Mouse (Mus musculus): Measurements from ENCODE around the gene Hist1h3e. TPM values are rescaled to one million over a fixed set of nuclear protein-coding genes. Genes with fewer than 3 reads are reported as not detected.

Hist1h3e gene
- total RNA-seq, 2 experiments from 2014 or later: 77.0 to 85.3 TPM

GRCm38 (mm10) chr13:23523976-23524375 is 38.2 kb downstream of the Hist1h3e start:
- no peak for DNase-seq (ENCODE audit: low spot score in 2 of 2)

- peak; percentile 68 to 78 for DNase-seq (ENCODE audit: low spot score in 2 of 2)
These were observed 40.5 kb downstream of the Hist1h3e start for GRCm38 (mm10) chr13:23521703-23522102.

- peak; percentile 76 to 78 for DNase-seq (ENCODE audit: low spot score in 2 of 2)
These were observed 42.8 kb downstream of the Hist1h3e start for GRCm38 (mm10) chr13:23519416-23519815.

- DNase-seq (ENCODE audit: low spot score in 2 of 2): peak; percentile 75 to 83
These were observed 43.3 kb downstream of the Hist1h3e start for GRCm38 (mm10) chr13:23518885-23519284.

GRCm38 (mm10) chr13:23518295-23518603 is 43.9 kb downstream of the Hist1h3e start:
- no peak for DNase-seq (ENCODE audit: low spot score in 2 of 2)

GRCm38 (mm10) chr13:23517603-23518294 is 44.4 kb downstream of the Hist1h3e start:
- peak; percentile 87 to 91 for DNase-seq (ENCODE audit: low spot score in 2 of 2)

GRCm38 (mm10) chr13:23516822-23517602 is 45.2 kb downstream of the Hist1h3e start:
- peak; percentile 71 to 83 for DNase-seq (ENCODE audit: low spot score in 2 of 2)

GRCm38 (mm10) chr13:23515826-23516620 is 46.1 kb downstream of the Hist1h3e start:
- DNase-seq (ENCODE audit: low spot score in 2 of 2): no peak

- DNase-seq (ENCODE audit: low spot score in 2 of 2): no peak
These were observed 46.9 kb downstream of the Hist1h3e start for GRCm38 (mm10) chr13:23515281-23515680.

GRCm38 (mm10) chr13:23513517-23513916 is 48.7 kb downstream of the Hist1h3e start:
- no peak for DNase-seq (ENCODE audit: low spot score in 2 of 2)

Small RNA genes lying within 50 kb of the gene (microRNA-seq; reads per million reads assigned to microRNA genes)
- gene Gm44297: 0 reads per million in 2 experiments
- 0 reads per million in 2 experiments for gene Gm44359
- 0 reads per million in 2 experiments for gene Gm44394
- gene n-TStga1: 0.20 to 0.22 reads per million in 2 experiments

Other genes starting within 250 kb of the Hist1h3e start
- 10 to 100 TPM; 37.0 to 40.8 TPM for gene Zfp322a, start 193.2 kb downstream of the Hist1h3e start, total RNA-seq (2021)
- 1 to 10 TPM; 7.0 to 7.5 TPM for gene Abt1, start 138.5 kb downstream of the Hist1h3e start, total RNA-seq (2021)
- gene Btn1a1, start 96.5 kb downstream of the Hist1h3e start, total RNA-seq (2021): not detected
- under 1 TPM; 0.53 to 0.58 TPM for gene Btn2a2, start 73.5 kb downstream of the Hist1h3e start, total RNA-seq (2021)
- 100 to 1,000 TPM; 280 to 315 TPM for gene Hist1h4h, start 31.3 kb downstream of the Hist1h3e start, total RNA-seq (2021)
- 10 to 100 TPM; 45.7 to 51.3 TPM for gene Hist1h2af, start 28.5 kb downstream of the Hist1h3e start, total RNA-seq (2021)
- 10 to 100 TPM; 19.1 to 19.9 TPM for gene Hist1h3g, start 26.9 kb downstream of the Hist1h3e start, total RNA-seq (2021)
- 1 to 10 TPM; 5.1 TPM for gene Hist1h2bh, start 19.0 kb downstream of the Hist1h3e start, total RNA-seq (2021)
- gene Hist1h3f, start 18.3 kb downstream of the Hist1h3e start, total RNA-seq (2021): 10 to 100 TPM; 28.3 to 32.7 TPM
- gene Hist1h4f, start 10.7 kb downstream of the Hist1h3e start, total RNA-seq (2021): 100 to 1,000 TPM; 140 to 182 TPM
- gene Hist1h1d, start 9.1 kb downstream of the Hist1h3e start, total RNA-seq (2021): 1 to 10 TPM; 6.4 to 6.6 TPM
- 10 to 100 TPM; 13.0 to 14.0 TPM for gene Hist1h2ae, start 8.9 kb upstream of the Hist1h3e start, total RNA-seq (2021)
- 100 to 1,000 TPM; 105 to 126 TPM for gene Hist1h2bg, start 9.0 kb upstream of the Hist1h3e start, total RNA-seq (2021)
- gene Hist1h2bf, start 11.8 kb upstream of the Hist1h3e start, total RNA-seq (2021): 10 to 100 TPM; 44.2 to 62.6 TPM
- gene Hist1h2ad, start 12.0 kb upstream of the Hist1h3e start, total RNA-seq (2021): 1 to 10 TPM; 5.3 to 5.6 TPM
- gene Hist1h3d, start 13.4 kb upstream of the Hist1h3e start, total RNA-seq (2021): 10 to 100 TPM; 13.0 to 15.0 TPM
- 100 to 1,000 TPM; 147 to 163 TPM for gene Hist1h4d, start 19.2 kb upstream of the Hist1h3e start, total RNA-seq (2021)
- gene Hist1h2be, start 58.8 kb upstream of the Hist1h3e start, total RNA-seq (2021): 1 to 10 TPM; 6.7 to 8.4 TPM
- gene Hist1h1e, start 60.2 kb upstream of the Hist1h3e start, total RNA-seq (2021): 10 to 100 TPM; 69.3 to 81.5 TPM
- 1 to 10 TPM; 2.6 to 3.3 TPM for gene Hist1h2ac, start 121.6 kb upstream of the Hist1h3e start, total RNA-seq (2021)
- 10 to 100 TPM; 27.9 to 28.0 TPM for gene Hist1h2bc, start 121.8 kb upstream of the Hist1h3e start, total RNA-seq (2021)
- not detected for gene Hist1h1t, start 133.4 kb upstream of the Hist1h3e start, total RNA-seq (2021)
- gene Hist1h4c, start 136.1 kb upstream of the Hist1h3e start, total RNA-seq (2021): 100 to 1,000 TPM; 102 to 111 TPM
- gene Hfe, start 148.5 kb upstream of the Hist1h3e start, total RNA-seq (2021): 1 to 10 TPM; 3.4 to 5.9 TPM
- gene Hist1h1c, start 176.4 kb upstream of the Hist1h3e start, total RNA-seq (2021): 100 to 1,000 TPM in 1 of 2 experiments, 10 to 100 TPM in 1; 87.1 to 106 TPM
- 10 to 100 TPM; 23.5 to 26.8 TPM for gene Hist1h3c, start 183.2 kb upstream of the Hist1h3e start, total RNA-seq (2021)
- 10 to 100 TPM; 38.1 to 45.9 TPM for gene Hist1h2bb, start 184.4 kb upstream of the Hist1h3e start, total RNA-seq (2021)
- 10 to 100 TPM; 65.7 to 68.4 TPM for gene Hist1h2ab, start 188.8 kb upstream of the Hist1h3e start, total RNA-seq (2021)
- 10 to 100 TPM; 67.7 to 73.1 TPM for gene Hist1h3b, start 189.9 kb upstream of the Hist1h3e start, total RNA-seq (2021)
- 10 to 100 TPM; 80.9 to 84.6 TPM for gene Hist1h4b, start 194.6 kb upstream of the Hist1h3e start, total RNA-seq (2021)
- 10 to 100 TPM; 71.9 to 72.7 TPM for gene Hist1h4a, start 198.9 kb upstream of the Hist1h3e start, total RNA-seq (2021)
- 10 to 100 TPM; 68.7 to 70.1 TPM for gene Hist1h3a, start 200.0 kb upstream of the Hist1h3e start, total RNA-seq (2021)
- 10 to 100 TPM; 47.3 to 51.5 TPM for gene Hist1h1a, start 201.3 kb upstream of the Hist1h3e start, total RNA-seq (2021)
- gene Trim38, start 207.5 kb upstream of the Hist1h3e start, total RNA-seq (2021): not detected
- not detected for gene Slc17a2, start 244.6 kb upstream of the Hist1h3e start, total RNA-seq (2021)

Measured in layer of hippocampus, postnatal 10 days (tissue).